Mouse (Mus musculus) lung, postnatal 0 days (tissue): ENCODE data around the gene Ddx17. TPM values are rescaled to one million over a fixed set of nuclear protein-coding genes. Genes with fewer than 3 reads are reported as not detected.

Experiments used
- ATAC-seq: fragments of 200-750 bp; cut with Nextera tagmentation; 2 replicates; pipeline ENCODE4 v1.8.0; 2017; ENCODE audit warnings: moderate library complexity
- DNase-seq: peaks from one replicate; pipeline ENCODE4 v3.0.0-alpha.2; 2016; ENCODE audit warnings: low spot score
- H3K27ac ChIP-seq: fragments of 300-500 bp; sonication (generic); 2 replicates; pipeline ENCODE4 v1.5.1; 2014; ENCODE audit warnings: antibody characterized with exemption, mild to moderate bottlenecking, low read length, mixed read lengths
- H3K27me3 ChIP-seq: fragments of 300-500 bp; sonication (generic); replicated peaks from 2 replicates; pipeline ENCODE4 v1.6.1; 2014; ENCODE audit warnings: low read length, mixed read lengths; ENCODE audit not compliant: insufficient read depth
- H3K36me3 ChIP-seq: fragments of 300-500 bp; sonication (generic); 2 replicates; pipeline ENCODE4 v1.6.1; 2014; ENCODE audit warnings: low read length, mixed read lengths; ENCODE audit not compliant: insufficient read depth
- H3K4me1 ChIP-seq: fragments of 300-500 bp; sonication (generic); 2 replicates; pipeline ENCODE4 v1.6.1; 2014; ENCODE audit warnings: antibody characterized with exemption, low read depth, low read length, mixed read lengths; ENCODE audit not compliant: insufficient read depth
- H3K4me2 ChIP-seq: fragments of 300-500 bp; sonication (generic); replicated peaks from 2 replicates; pipeline ENCODE4 v1.6.1; 2014; ENCODE audit warnings: low read depth, mild to moderate bottlenecking, low read length, moderate library complexity, mixed read lengths
- H3K4me3 ChIP-seq: fragments of 300-500 bp; sonication (generic); 2 replicates; pipeline ENCODE4 v1.5.1; 2014; ENCODE audit warnings: low read depth, low read length
- H3K9ac ChIP-seq: fragments of 300-500 bp; sonication (generic); replicated peaks from 2 replicates; pipeline ENCODE4 v1.6.1; 2014; ENCODE audit warnings: low read depth, mild to moderate bottlenecking
- H3K9me3 ChIP-seq: fragments of 300-500 bp; sonication (generic); 2 replicates; pipeline ENCODE4 v1.6.1; 2016; ENCODE audit warnings: low read length, mixed read lengths
- CTCF ChIP-seq: IDR thresholded peaks from 2 replicates; pipeline ENCODE4 v1.5.1; 2016; ENCODE audit warnings: antibody characterized with exemption, mild to moderate bottlenecking
- EP300 ChIP-seq: IDR thresholded peaks from 2 replicates; pipeline ENCODE4 v1.6.1; 2016; ENCODE audit warnings: antibody characterized with exemption, mild to moderate bottlenecking, control low read depth
- WGBS: fragments of 180-500 bp; shearing (Covaris S2); extraction: QIAGEN DNeasy Blood & Tissue Kit; methylation state at CpG from one replicate; pipeline ENCODE4 v1.1.7; 2014; 5-methylcytosine and 5-hydroxymethylcytosine counted together
- polyA plus RNA-seq: library from polyadenylated mRNA; unstranded; fragments of >200 nt; fragmentation: Nextera tagmentation; extraction: Ambion mirVana; gene quantifications from 2 replicates; pipeline ENCODE4 v1.2.1, GENCODE M21; 2015

Gene Ddx17
- polyA plus RNA-seq, 1 experiment from 2014 or later = 28.3 TPM

DNA sequence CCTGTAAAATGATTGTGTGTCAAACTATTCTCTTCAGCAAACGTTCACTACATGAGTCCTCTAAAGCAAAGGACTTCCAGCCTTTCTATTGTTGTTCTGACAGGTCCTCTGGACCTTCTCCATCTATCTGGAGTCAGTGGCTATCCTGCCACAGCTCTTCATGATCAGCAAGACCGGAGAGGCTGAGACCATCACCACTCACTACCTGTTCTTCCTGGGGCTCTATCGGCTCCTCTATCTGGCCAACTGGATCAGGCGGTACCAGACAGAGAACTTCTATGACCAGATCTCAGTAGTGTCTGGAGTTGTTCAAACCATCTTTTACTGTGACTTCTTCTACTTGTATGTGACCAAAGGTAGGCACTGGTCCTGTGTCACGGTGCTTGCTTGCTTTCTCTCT lies 21.0 kb downstream of the Ddx17 start:
- H3K36me3 ChIP-seq = peaks cover 29% of the 10 kb centered on the region
- no peaks in the 10 kb centered on the region for H3K9me3 ChIP-seq
- ATAC-seq = no peak
- no peak overlapping the region for H3K9ac ChIP-seq
- no peak overlapping the region for H3K27ac ChIP-seq
- DNase-seq = no peak
- H3K4me3 ChIP-seq = no peak overlapping the region
- H3K27me3 ChIP-seq = no peaks in the 10 kb centered on the region
- 86% methylated on average over 5 of the region's 5 CpGs for WGBS
- TF ChIP-seq EP300 (no peak), CTCF (no peak)
- H3K4me2 ChIP-seq = no peak overlapping the region
- no peaks in the 10 kb centered on the region for H3K4me1 ChIP-seq

DNA sequence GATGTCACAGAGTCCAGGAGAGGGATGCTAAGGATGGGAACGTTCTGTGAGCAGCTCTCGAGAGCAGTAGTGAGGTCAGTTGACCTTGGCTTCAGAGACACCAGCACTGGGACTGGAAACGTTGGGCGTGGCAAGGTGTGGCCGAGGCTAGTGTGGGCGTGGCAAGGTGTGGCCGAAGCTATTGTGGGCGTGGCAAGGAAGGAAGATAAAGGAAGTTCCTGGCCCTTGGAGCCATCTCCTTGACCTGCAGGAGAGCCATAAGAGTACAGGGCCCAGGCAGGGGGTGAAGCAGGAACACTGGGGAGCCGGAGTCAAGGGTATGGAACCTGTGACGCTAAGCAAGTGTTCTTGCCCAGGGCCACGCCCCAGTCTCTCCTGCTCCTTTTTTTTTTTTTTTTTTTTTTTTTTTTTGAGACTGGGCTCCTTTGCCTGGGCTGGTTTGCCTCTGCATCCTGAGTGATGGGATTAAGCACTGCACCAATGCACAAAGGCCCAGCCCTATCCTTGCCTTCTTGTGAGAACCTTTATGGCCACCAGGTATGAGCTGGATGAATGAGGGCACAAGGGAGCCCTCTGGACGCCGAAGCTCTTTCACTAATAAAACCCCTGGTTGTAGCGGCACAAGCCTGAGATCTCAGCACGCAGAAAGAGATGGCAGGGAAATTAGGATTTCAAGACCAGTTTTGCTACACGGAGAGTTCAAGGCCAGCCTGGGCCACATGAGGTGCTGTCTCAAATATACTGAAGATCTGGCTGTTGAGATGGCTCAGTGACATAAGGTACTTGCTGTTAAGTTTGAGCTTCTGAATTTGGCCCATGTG lies 26.9 kb downstream of the Ddx17 start:
- Histone ChIP-seq H3K27me3 (peaks cover 7% of the 10 kb centered on the region; the same call in 1 of the 2 replicates), H3K9ac (no peak overlapping the region), H3K36me3 (0 out of 2 replicates have a peak, but pooled peaks cover 4% of the 10 kb centered on the region), H3K27ac (no peak overlapping the region), H3K4me2 (no peak overlapping the region), H3K4me3 (no peak overlapping the region), H3K4me1 (no peaks in the 10 kb centered on the region), H3K9me3 (no peaks in the 10 kb centered on the region)
- TF ChIP-seq EP300 (no peak), CTCF (no peak)
- no peak for DNase-seq
- WGBS = 51% methylated on average over 16 of the region's 16 CpGs
- no peak for ATAC-seq

DNA sequence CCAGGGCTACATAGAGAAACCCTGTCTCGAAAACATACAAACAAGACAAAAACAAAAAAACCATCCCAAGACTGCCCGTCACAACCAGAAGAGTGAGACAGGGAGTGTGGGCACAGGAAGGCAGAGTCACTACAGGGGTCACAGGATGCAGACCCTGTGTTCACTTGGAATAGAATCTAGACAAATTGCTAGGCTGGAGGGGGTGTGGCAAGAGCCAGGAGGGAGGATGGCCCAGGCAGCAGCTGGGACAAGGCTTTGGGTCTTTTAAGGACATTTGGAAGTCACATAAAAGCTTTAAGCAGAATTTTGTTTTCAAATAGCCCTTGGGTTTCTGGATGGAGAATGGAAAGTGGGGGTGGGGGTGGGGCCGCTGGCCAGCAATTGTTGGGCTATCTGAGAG lies 28.0 kb downstream of the Ddx17 start:
- Histone ChIP-seq H3K4me1 (no peaks in the 10 kb centered on the region), H3K9me3 (no peaks in the 10 kb centered on the region), H3K36me3 (0 out of 2 replicates have a peak, but pooled peaks cover 4% of the 10 kb centered on the region), H3K4me2 (no peak overlapping the region), H3K27ac (no peak overlapping the region), H3K27me3 (peaks cover 16% of the 10 kb centered on the region; the same call in 1 of the 2 replicates), H3K9ac (no peak overlapping the region), H3K4me3 (no peak overlapping the region)
- ATAC-seq (no peak), DNase-seq (no peak)
- 85% methylated on average over 3 of the region's 3 CpGs for WGBS
- TF ChIP-seq EP300 = no peak
- no peak for TF ChIP-seq CTCF

DNA sequence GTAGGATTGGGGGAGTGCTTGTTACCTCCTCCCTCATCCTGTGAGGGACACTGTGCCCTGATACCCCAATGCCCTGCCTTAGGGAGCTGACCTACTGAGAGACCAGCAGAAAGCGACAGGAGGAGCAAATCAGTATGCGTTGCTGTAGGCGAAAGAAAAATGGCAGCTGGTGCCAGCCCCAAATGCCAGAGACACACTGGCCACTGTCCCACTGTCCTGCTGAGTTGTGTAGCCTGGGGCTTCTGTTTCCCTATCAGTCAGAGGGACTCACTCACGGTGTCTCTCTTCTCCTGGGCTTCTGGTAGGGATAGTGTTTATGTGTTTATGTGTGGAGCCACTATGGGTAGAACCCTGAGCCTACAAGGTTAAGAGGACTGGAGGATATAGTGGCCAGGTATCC lies 28.8 kb downstream of the Ddx17 start:
- H3K4me1 ChIP-seq = no peaks in the 10 kb centered on the region
- no peak overlapping the region for H3K27ac ChIP-seq
- no peak overlapping the region for H3K4me3 ChIP-seq
- H3K36me3 ChIP-seq = no peaks in the 10 kb centered on the region
- no peaks in the 10 kb centered on the region for H3K9me3 ChIP-seq
- DNase-seq (no peak), ATAC-seq (no peak)
- no peak overlapping the region for H3K9ac ChIP-seq
- WGBS = 66% methylated on average over 4 of the region's 4 CpGs
- no peak overlapping the region for H3K4me2 ChIP-seq
- peaks cover 19% of the 10 kb centered on the region; the same call in 1 of the 2 replicates for H3K27me3 ChIP-seq
- no peak for TF ChIP-seq CTCF
- TF ChIP-seq EP300 = no peak

DNA sequence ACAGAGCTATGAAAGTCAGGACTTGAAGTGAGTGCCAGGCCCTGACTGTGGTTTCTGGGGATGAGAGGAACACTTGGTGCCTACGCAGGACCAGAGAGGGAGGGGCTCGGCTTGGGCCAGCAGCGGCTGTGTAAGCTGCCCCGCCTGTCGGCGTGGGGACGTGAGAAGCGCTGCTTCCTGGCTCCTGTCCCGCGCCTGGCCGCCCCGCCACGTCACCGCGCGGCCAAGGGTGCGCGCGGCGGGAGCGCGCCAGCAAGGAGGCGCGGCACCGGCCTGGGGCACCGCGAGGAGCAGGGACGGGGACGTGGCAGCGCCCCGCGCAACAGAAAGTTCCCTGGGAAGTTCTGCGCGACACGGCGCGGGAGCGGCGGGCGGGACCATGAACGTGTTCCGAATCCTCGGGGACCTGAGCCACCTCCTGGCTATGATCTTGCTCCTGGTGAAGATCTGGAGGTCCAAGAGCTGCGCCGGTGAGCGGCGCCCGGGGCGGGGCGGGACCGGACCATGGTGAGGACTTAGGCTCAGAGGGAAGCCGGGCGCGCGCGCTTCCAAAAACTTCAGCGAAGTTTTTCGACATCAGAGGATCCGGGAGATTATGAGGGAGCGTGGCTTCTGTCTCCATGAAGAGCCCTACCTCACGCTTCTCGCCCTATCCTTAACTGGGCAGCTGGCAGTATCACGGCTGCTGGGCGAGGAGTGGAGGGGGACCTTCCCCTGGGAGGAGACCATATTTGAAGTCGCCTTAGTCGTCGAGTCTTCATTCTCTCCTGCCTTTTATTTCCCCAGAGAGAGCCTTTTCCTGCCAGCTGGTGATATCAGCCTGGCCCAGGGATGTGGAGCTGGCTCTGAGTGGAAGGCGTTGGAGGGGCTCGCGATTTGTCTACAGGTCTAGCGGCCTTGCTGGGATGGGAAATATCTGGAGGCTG lies 30.1 kb downstream of the Ddx17 start, which contains the start of gene Kdelr3:
Gene Kdelr3 (plus strand): TSS at position 241 of the 926 bp plus-strand sequence.
- WGBS = 2% methylated on average over 66 of the region's 71 CpGs
- TF ChIP-seq EP300 = no peak
- peak; percentile 30; the same call in 1 of the 2 replicates for TF ChIP-seq CTCF
- H3K4me3 ChIP-seq = peak within 1 kb of the TSS; percentile 61
- no peaks in the 10 kb centered on the region for H3K4me1 ChIP-seq
- H3K4me2 ChIP-seq = peak within 1 kb of the TSS; percentile 86
- peak within 1 kb of the TSS; percentile 37 for H3K9ac ChIP-seq
- H3K9me3 ChIP-seq = no peaks in the 10 kb centered on the region
- ATAC-seq = peak; percentile 90
- peak within 1 kb of the TSS; percentile 51; the same call in 1 of the 2 replicates for H3K27ac ChIP-seq
- H3K27me3 ChIP-seq = peaks cover 24% of the 10 kb centered on the region; the same call in 1 of the 2 replicates
- H3K36me3 ChIP-seq = no peaks in the 10 kb centered on the region
- peak; percentile 94 for DNase-seq

DNA sequence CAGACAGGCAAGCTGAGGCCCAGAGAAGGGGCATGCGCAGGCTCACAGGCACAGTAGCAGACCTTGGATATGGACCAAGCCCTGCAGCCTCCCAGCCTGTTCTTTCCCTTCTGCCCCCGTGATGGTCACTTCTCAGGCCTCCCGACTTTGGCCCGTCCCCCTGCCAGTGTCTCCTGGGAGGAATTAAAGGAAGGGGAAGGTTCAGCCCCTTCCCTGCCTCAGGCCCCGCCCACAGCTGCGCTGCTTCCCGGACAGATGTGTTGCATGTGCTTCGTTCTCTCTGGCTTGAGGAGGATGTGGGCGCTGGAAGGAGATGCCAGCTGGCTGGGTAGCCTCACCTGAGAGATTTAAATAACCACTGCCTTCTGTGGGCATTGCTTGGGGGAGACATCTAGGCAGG lies 32.6 kb downstream of the Ddx17 start:
- no peak overlapping the region for H3K4me2 ChIP-seq
- H3K9me3 ChIP-seq = no peaks in the 10 kb centered on the region
- WGBS = 8% methylated on average over 9 of the region's 9 CpGs
- no peak overlapping the region for H3K9ac ChIP-seq
- H3K27me3 ChIP-seq = peaks cover 42% of the 10 kb centered on the region
- H3K27ac ChIP-seq = no peak overlapping the region
- TF ChIP-seq CTCF = no peak
- no peak for TF ChIP-seq EP300
- ATAC-seq (no peak), DNase-seq (peak; percentile 49)
- no peak overlapping the region for H3K4me3 ChIP-seq
- no peaks in the 10 kb centered on the region for H3K36me3 ChIP-seq
- H3K4me1 ChIP-seq = no peaks in the 10 kb centered on the region
